1 mouse cellular context compared by ENCODE assay signal in genomic region chr5:121594714-121595313, GRCm38 (mm10).
TF ChIP-seq lines count a peak whose summit lies in the region.

No protein-coding gene starts in this region.

TF ChIP-seq in CH12.LX, 34 proteins besides CTCF, POLR2A, EP300 and RAD21:
- TF ChIP-seq SIN3A (IDR thresholded peaks at IDR 0.05; ENCODE audit: low read length) (no peak), E2F4 (IDR thresholded peaks at IDR 0.05; ENCODE audit: insufficient replicate concordance, low read depth, low read length) (no peak), HCFC1 (IDR thresholded peaks at IDR 0.05; ENCODE audit: low read depth, low read length) (no peak), ZMIZ1 (IDR thresholded peaks at IDR 0.05; ENCODE audit: low read depth, low read length) (no peak), POLR2AphosphoS2 (IDR thresholded peaks at IDR 0.05; ENCODE audit: low read depth, low read length) (no peak), MAX (IDR thresholded peaks at IDR 0.05; ENCODE audit: low read length) (no peak), ZC3H11A (IDR thresholded peaks at IDR 0.05; ENCODE audit: low read depth, low read length) (no peak), JUND (conservative IDR thresholded peaks at IDR 0.05; ENCODE audit: low read depth, low read length) (no peak), TCF12 (IDR thresholded peaks at IDR 0.05; ENCODE audit: low read depth, low read length) (no peak), CHD1 (IDR thresholded peaks at IDR 0.05; ENCODE audit: low read depth, low read length) (no peak), JUN (IDR thresholded peaks at IDR 0.05; ENCODE audit: insufficient read depth, low read depth, low read length) (no peak), CHD2 (IDR thresholded peaks at IDR 0.05; ENCODE audit: low read length) (no peak)
